Mouse (Mus musculus): ENCODE results near the gene Krt24.
A peak's percentile ranks its signal among the peaks of the same experiment; 100 is the strongest.

Krt24 gene

GRCm38 (mm10) chr11:99284833-99285312 lies at the start of gene Krt24:
Gene Krt24, minus strand, starts transcription at chr11:99285262.
- no peak for DNase-seq

- no peak for DNase-seq
Measured at GRCm38 (mm10) chr11:99333426-99333825, 48.4 kb upstream of the Krt24 start.

- DNase-seq = no peak
Measured at GRCm38 (mm10) chr11:99329655-99330054, 44.6 kb upstream of the Krt24 start.

GRCm38 (mm10) chr11:99322851-99323250 lies 37.8 kb upstream of the Krt24 start, which contains the start of gene Krt25:
Gene Krt25, minus strand, starts transcription at chr11:99322951.
- DNase-seq = no peak

- no peak for DNase-seq
Measured at GRCm38 (mm10) chr11:99321094-99321493, 36.0 kb upstream of the Krt24 start.

- DNase-seq = no peak
Measured at GRCm38 (mm10) chr11:99319127-99319526, 34.1 kb upstream of the Krt24 start.

GRCm38 (mm10) chr11:99316543-99316942 lies 31.5 kb upstream of the Krt24 start:
- DNase-seq = no peak

- no peak for DNase-seq
Measured at GRCm38 (mm10) chr11:99314594-99314993, 29.5 kb upstream of the Krt24 start.

GRCm38 (mm10) chr11:99310882-99311281 lies 25.8 kb upstream of the Krt24 start:
- DNase-seq = no peak

GRCm38 (mm10) chr11:99307579-99307978 lies 22.5 kb upstream of the Krt24 start:
- DNase-seq = peak; percentile 39 to 47

- DNase-seq = no peak
Measured at GRCm38 (mm10) chr11:99295039-99295438, 10.0 kb upstream of the Krt24 start.

GRCm38 (mm10) chr11:99292846-99293245 lies 7.8 kb upstream of the Krt24 start:
- DNase-seq = peak; percentile 2 to 4

- DNase-seq = no peak
Measured at GRCm38 (mm10) chr11:99284011-99284410, 1.1 kb downstream of the Krt24 start.

- DNase-seq = no peak
Measured at GRCm38 (mm10) chr11:99283334-99283733, 1.7 kb downstream of the Krt24 start.

- no peak for DNase-seq
Measured at GRCm38 (mm10) chr11:99281116-99281515, 3.9 kb downstream of the Krt24 start.

GRCm38 (mm10) chr11:99279986-99280385 lies 5.1 kb downstream of the Krt24 start:
- no peak for DNase-seq

GRCm38 (mm10) chr11:99276786-99277185 lies 8.3 kb downstream of the Krt24 start:
- DNase-seq = no peak

GRCm38 (mm10) chr11:99275624-99276023 lies 9.4 kb downstream of the Krt24 start:
- no peak for DNase-seq

GRCm38 (mm10) chr11:99272721-99273120 lies 12.3 kb downstream of the Krt24 start:
- no peak for DNase-seq

GRCm38 (mm10) chr11:99269192-99269591 lies 15.9 kb downstream of the Krt24 start:
- DNase-seq = no peak

GRCm38 (mm10) chr11:99265796-99266195 lies 19.3 kb downstream of the Krt24 start:
- no peak for DNase-seq

GRCm38 (mm10) chr11:99265220-99265619 lies 19.8 kb downstream of the Krt24 start:
- DNase-seq = no peak

GRCm38 (mm10) chr11:99256213-99256612 lies 28.8 kb downstream of the Krt24 start:
- no peak for DNase-seq

GRCm38 (mm10) chr11:99255316-99255715 lies 29.7 kb downstream of the Krt24 start:
- no peak for DNase-seq

GRCm38 (mm10) chr11:99253893-99254292 lies 31.2 kb downstream of the Krt24 start:
- DNase-seq = no peak
